Mouse (Mus musculus): Measurements from ENCODE around the gene Rac2.
A peak's percentile ranks its signal among the peaks of the same experiment; 100 is the strongest.

Gene Rac2

GRCm38 (mm10) chr15:78547415-78548335, 24.9 kb downstream of the Rac2 start:
- no peak for DNase-seq (ENCODE audit: inconsistent ontology term)

DNA sequence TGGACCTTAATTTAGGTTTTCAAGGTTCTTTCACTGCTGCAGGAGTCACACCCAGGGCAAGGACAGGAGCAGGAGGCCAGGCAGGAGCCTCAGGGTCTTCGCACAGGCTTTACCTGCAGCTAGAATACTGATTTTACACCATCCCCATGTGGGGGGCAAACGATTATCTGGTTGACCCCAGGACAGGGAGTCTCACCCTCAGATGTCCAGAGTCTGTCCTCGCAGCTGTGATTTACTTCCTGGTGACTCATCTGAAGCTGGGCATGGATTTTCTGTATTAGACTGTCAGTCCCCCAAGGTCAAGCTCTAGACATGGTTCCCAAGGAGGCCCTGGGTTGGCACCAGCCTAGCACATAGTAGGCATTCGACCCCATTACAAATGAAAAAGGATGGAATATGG, 26.5 kb downstream of the Rac2 start:
- no peak for DNase-seq (ENCODE audit: inconsistent ontology term)

GRCm38 (mm10) chr15:78544561-78545001, 28.0 kb downstream of the Rac2 start, which contains the start of gene Sstr3:
Sstr3 (minus strand) TSS chr15:78544685.
- no peak for DNase-seq (ENCODE audit: inconsistent ontology term)

DNA sequence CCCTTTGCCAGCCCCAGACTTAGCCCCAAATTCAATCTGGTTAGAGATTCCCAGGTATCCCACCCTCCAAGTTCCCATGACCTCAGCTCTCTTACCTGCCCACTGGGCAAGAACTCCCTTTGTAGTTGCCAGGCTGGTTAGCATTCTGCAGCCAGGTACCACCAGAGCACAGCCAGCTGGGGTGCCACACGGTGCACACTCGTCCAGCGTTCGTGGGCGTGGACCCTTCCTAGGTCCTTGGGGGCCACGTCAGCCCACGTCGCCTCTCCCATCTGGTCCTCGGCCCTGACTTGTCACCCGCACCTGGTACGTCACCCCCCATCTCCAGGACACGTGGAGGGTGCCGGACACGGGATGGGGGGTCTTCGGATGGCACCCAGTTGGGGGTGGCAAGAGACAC, 28.5 kb downstream of the Rac2 start:
- DNase-seq (ENCODE audit: inconsistent ontology term): no peak

- no peak for DNase-seq (ENCODE audit: inconsistent ontology term)
These were observed 29.7 kb downstream of the Rac2 start for GRCm38 (mm10) chr15:78542767-78543303.

GRCm38 (mm10) chr15:78542098-78542766, 30.4 kb downstream of the Rac2 start:
- no peak for DNase-seq (ENCODE audit: inconsistent ontology term)

DNA sequence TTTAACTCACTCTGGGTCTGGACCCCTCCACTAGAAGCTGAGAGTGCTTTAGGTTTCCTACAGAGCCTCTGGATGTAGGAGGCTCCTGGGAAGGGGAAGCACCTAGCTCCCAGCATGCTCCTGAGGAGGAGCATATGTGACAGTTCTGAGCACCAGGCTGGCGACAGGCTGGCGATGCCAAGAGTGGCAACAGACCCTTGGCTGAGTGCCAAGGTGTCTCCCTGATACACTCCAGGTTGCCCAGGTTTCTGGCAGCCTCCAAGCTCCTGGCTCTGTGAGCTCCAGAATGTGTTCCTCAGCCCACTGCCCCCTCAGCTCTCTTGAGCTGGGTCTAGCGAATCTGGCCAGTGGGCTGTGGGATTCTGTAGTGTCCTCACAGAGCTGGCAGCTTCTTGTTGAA, 31.0 kb downstream of the Rac2 start:
- peak; percentile 12 for DNase-seq (ENCODE audit: inconsistent ontology term)

DNA sequence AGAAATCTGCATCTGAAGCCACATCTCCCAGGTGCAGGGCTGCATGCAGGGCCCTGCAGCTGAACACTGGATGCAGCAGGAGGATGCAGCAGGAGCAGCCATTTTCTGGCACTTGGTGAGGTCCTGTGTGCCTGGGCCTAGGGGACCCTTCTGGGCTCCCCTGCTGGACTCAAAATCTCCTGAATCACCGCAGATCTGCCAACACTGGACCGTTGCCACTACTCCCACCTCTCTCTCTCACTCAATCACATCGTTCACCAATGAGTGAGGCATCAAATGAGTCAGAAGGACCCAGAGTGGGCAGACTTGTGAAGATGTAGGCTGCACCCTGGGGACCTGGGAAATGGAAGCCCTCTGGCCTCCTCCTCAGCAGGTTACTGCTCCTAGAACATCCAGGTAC, 31.5 kb downstream of the Rac2 start:
- no peak for DNase-seq (ENCODE audit: inconsistent ontology term)

DNA sequence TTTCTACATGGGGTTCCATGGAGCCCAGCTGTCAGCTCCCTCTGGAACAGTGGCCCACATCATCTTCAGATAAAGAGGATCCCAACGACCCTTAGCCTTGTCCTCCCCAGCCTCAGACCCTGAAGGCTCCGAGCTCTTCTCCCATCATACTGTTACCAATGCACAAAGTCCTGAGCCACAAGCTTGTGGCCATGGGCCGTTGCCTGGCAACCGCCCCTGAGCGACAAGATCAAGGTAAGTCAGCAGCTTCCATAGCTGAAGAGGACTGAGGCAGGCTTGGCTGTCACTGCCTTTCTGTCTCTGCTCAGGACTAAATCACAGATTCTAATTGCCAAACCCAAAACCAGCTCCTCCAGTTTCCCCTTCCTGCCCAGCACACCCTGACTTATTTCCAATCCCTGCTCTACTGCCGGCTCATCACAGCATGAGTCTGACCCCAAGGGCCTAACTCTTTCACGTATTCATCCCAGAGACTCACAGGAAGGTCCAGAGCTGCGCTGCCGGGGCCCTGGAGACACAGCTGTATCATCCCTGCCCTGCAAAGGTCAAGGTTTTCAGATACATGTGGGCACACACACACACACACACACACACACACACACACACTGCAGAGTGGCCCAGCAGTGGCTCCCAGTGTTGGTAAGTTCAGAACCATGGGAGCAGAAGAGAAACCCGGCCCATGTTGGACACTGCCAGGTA, 36.7 kb downstream of the Rac2 start:
- no peak for DNase-seq (ENCODE audit: inconsistent ontology term)

GRCm38 (mm10) chr15:78533346-78533835, 39.2 kb downstream of the Rac2 start:
- no peak for DNase-seq (ENCODE audit: inconsistent ontology term)

GRCm38 (mm10) chr15:78532566-78533345, 39.8 kb downstream of the Rac2 start:
- no peak for DNase-seq (ENCODE audit: inconsistent ontology term)

GRCm38 (mm10) chr15:78531901-78532469, 40.6 kb downstream of the Rac2 start:
- DNase-seq (ENCODE audit: inconsistent ontology term): peak; percentile 97

DNA sequence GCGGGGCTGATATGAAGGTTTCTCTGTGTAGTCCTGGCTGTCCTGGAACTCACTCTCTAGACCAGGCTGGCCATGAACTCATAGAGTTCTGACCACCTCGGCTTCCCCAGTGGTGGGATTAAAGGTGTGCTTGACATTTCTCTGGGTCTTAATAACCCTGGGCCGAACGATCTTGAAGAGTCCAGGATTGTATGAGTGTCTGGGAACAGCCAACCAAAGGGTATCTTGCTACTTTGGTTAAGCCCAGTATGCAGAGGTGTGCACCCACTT, 41.2 kb downstream of the Rac2 start:
- no peak for DNase-seq (ENCODE audit: inconsistent ontology term)

- DNase-seq (ENCODE audit: inconsistent ontology term): peak; percentile 92
These were observed 41.7 kb downstream of the Rac2 start, which contains the start of gene C1qtnf6 for GRCm38 (mm10) chr15:78530671-78531450. C1qtnf6 (minus strand) TSS chr15:78531416.

GRCm38 (mm10) chr15:78530141-78530540, 42.4 kb downstream of the Rac2 start:
- no peak for DNase-seq (ENCODE audit: inconsistent ontology term)

DNA sequence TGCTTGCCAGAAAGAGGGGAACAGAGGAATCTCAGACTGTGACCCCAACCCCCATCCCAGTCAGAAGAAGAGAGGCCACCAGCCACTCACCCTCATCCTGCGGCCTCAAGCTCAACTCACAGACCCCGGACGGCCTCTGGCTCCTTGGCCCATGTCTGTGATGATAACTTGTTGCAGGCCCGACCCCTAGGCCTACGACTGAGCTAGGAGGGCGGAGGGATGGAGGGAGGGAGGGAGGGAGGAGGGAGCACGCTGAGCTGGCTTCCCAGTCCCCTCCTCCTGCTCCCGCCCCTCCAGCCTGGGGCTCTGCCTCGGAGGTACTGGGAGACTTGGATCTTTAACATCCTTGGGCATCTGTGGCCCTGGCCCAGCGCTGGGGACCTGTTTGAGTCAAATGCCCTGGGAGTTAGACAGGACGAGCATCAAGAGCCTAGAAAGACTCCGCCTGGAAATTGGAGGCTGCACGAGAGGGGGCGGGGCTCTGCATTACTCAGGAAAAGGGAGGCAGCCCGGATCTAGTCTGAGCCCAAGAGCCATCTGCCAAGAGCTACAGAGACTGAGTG, 43.1 kb downstream of the Rac2 start:
- DNase-seq (ENCODE audit: inconsistent ontology term): peak; percentile 92

GRCm38 (mm10) chr15:78528726-78529411, 43.7 kb downstream of the Rac2 start:
- peak; percentile 40 for DNase-seq (ENCODE audit: inconsistent ontology term)

- DNase-seq (ENCODE audit: inconsistent ontology term): peak; percentile 46
These were observed 44.6 kb downstream of the Rac2 start for GRCm38 (mm10) chr15:78527973-78528372.

- DNase-seq (ENCODE audit: inconsistent ontology term): no peak
These were observed 48.4 kb downstream of the Rac2 start for GRCm38 (mm10) chr15:78524163-78524562.
